Mouse (Mus musculus) thymus, adult 2 months (tissue): Measurements from ENCODE around the gene Trim50.

Experiments
- CTCF ChIP-seq: fragments of 200-500 bp; IDR thresholded peaks from 2 replicates; pipeline ENCODE4 v1.5.1; 2012; ENCODE audit warnings: mild to moderate bottlenecking, control low read depth, low read length, moderate library complexity, borderline replicate concordance; ENCODE audit not compliant: control insufficient read depth, poor library complexity, insufficient read depth; ENCODE audit errors: extremely low read depth
- POLR2A ChIP-seq: fragments of 200-500 bp; IDR thresholded peaks from 2 replicates; pipeline ENCODE4 v1.6.1; 2012; ENCODE audit warnings: mild to moderate bottlenecking, low read length, control low read depth, moderate library complexity; ENCODE audit not compliant: control insufficient read depth, poor library complexity, insufficient read depth; ENCODE audit errors: extremely low read depth

- TF ChIP-seq POLR2A (no peak), CTCF (no peak)
Measured at GRCm38 (mm10) chr5:135359772-135360171, 6.7 kb downstream of the Trim50 start.
